Mouse (Mus musculus) neural tube, embryonic 15.5 days (tissue): ENCODE results near the gene Sema5a. TPM values are rescaled to one million over a fixed set of nuclear protein-coding genes. Genes with fewer than 3 reads are reported as not detected.

ENCODE experiments used
- ATAC-seq: fragments of 200-750 bp; cut with Nextera tagmentation; 2 replicates; pipeline ENCODE4 v1.8.0; 2017; ENCODE audit warnings: mild to moderate bottlenecking, moderate TSS enrichment, moderate library complexity; ENCODE audit not compliant: low FRiP score
- H3K27ac ChIP-seq: fragments of 300-500 bp; sonication (generic); replicated peaks from 2 replicates; pipeline ENCODE4 v1.5.1; 2015; ENCODE audit warnings: mild to moderate bottlenecking, inconsistent platforms
- H3K27me3 ChIP-seq: fragments of 300-500 bp; sonication (generic); replicated peaks from 2 replicates; pipeline ENCODE4 v1.6.1; 2015; ENCODE audit warnings: inconsistent platforms
- H3K36me3 ChIP-seq: fragments of 300-500 bp; sonication (generic); 2 replicates; pipeline ENCODE4 v1.6.1; 2015; ENCODE audit warnings: inconsistent platforms
- H3K4me1 ChIP-seq: fragments of 300-500 bp; sonication (generic); 2 replicates; pipeline ENCODE4 v1.6.1; 2015; ENCODE audit warnings: inconsistent platforms
- H3K4me2 ChIP-seq: fragments of 300-500 bp; sonication (generic); 2 replicates; pipeline ENCODE4 v1.6.1; 2015; ENCODE audit warnings: inconsistent platforms, mild to moderate bottlenecking, moderate library complexity
- H3K4me3 ChIP-seq: fragments of 300-500 bp; sonication (generic); replicated peaks from 2 replicates; pipeline ENCODE4 v1.5.1; 2015; ENCODE audit warnings: mild to moderate bottlenecking, inconsistent platforms
- H3K9ac ChIP-seq: fragments of 300-500 bp; sonication (generic); replicated peaks from 2 replicates; pipeline ENCODE4 v1.6.1; 2015; ENCODE audit warnings: mild to moderate bottlenecking, inconsistent platforms
- H3K9me3 ChIP-seq: fragments of 300-500 bp; sonication (generic); replicated peaks from 2 replicates; pipeline ENCODE4 v1.6.1; 2016; ENCODE audit warnings: inconsistent platforms
- WGBS: fragments of 180-500 bp; shearing (Covaris S2); methylation state at CpG from one replicate; pipeline ENCODE4 v1.1.7; 2015; ENCODE audit warnings: mixed read lengths; 5-methylcytosine and 5-hydroxymethylcytosine counted together
- polyA plus RNA-seq: library from polyadenylated mRNA; unstranded; fragments of >200 nt; fragmentation: Nextera tagmentation; extraction: Ambion mirVana; gene quantifications from 2 replicates; pipeline ENCODE4 v1.2.1, GENCODE M21; 2015

Sema5a gene
- polyA plus RNA-seq, 1 experiment from 2014 or later: 12.9 TPM

GRCm38 (mm10) chr15:32423061-32423460 lies 178.5 kb downstream of the Sema5a start:
- no peak overlapping the region for H3K4me3 ChIP-seq
- no peak overlapping the region for H3K27ac ChIP-seq
- peaks cover 11% of the 10 kb centered on the region; the same call in 1 of the 2 replicates for H3K4me1 ChIP-seq
- H3K36me3 ChIP-seq: no peaks in the 10 kb centered on the region
- no peak overlapping the region for H3K4me2 ChIP-seq
- H3K27me3 ChIP-seq: no peaks in the 10 kb centered on the region
- H3K9ac ChIP-seq: no peak overlapping the region
- ATAC-seq: no peak
- WGBS: 49% methylated on average over 6 of the region's 6 CpGs
- H3K9me3 ChIP-seq: no peaks in the 10 kb centered on the region

- Histone ChIP-seq H3K27me3 (no peaks in the 10 kb centered on the region), H3K4me3 (no peak overlapping the region), H3K4me2 (no peak overlapping the region), H3K36me3 (no peaks in the 10 kb centered on the region), H3K27ac (no peak overlapping the region), H3K4me1 (peaks cover 11% of the 10 kb centered on the region; the same call in 1 of the 2 replicates), H3K9me3 (no peaks in the 10 kb centered on the region), H3K9ac (no peak overlapping the region)
- ATAC-seq: peak; percentile 35; the same call in 1 of the 2 replicates
- 52% methylated on average over 7 of the region's 7 CpGs for whole genome bisulfite sequencing
Observed at GRCm38 (mm10) chr15:32427188-32427924, 182.7 kb downstream of the Sema5a start.

GRCm38 (mm10) chr15:32432927-32433832 lies 188.6 kb downstream of the Sema5a start:
- ATAC-seq: no peak
- 70% methylated on average over 13 of the region's 13 CpGs for WGBS
- no peaks in the 10 kb centered on the region for H3K27me3 ChIP-seq
- H3K27ac ChIP-seq: no peak overlapping the region
- no peak overlapping the region for H3K4me2 ChIP-seq
- no peaks in the 10 kb centered on the region for H3K36me3 ChIP-seq
- no peaks in the 10 kb centered on the region for H3K9me3 ChIP-seq
- no peak overlapping the region for H3K4me3 ChIP-seq
- no peak overlapping the region for H3K9ac ChIP-seq
- H3K4me1 ChIP-seq: 0 out of 2 replicates have a peak, but pooled peaks cover 5% of the 10 kb centered on the region

GRCm38 (mm10) chr15:32433833-32434155 lies 189.2 kb downstream of the Sema5a start:
- no peak overlapping the region for H3K4me3 ChIP-seq
- no peaks in the 10 kb centered on the region for H3K27me3 ChIP-seq
- no peak overlapping the region for H3K27ac ChIP-seq
- H3K4me1 ChIP-seq: 0 out of 2 replicates have a peak, but pooled peaks cover 5% of the 10 kb centered on the region
- no peak overlapping the region for H3K9ac ChIP-seq
- ATAC-seq: no peak
- no peaks in the 10 kb centered on the region for H3K36me3 ChIP-seq
- H3K9me3 ChIP-seq: no peaks in the 10 kb centered on the region
- H3K4me2 ChIP-seq: no peak overlapping the region

DNA sequence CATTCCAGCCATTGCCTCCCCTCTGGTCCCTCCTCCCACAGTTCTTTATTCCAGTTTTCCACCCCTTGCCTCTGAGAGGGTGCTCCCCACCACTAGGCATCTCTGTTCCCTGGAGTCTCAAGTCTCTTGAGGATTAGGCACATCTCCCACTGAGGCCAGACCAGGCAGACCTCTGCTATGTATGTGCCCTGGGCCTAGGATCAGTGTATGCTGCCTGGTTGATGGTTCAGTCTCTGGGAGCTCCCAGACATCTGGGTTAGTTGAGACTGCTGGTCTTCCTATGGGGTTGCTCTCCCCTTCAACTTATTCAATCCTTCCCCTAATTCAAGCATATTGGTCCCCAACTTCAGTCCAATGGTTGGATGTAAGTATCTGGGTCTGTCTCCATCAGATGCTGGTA lies 189.7 kb downstream of the Sema5a start:
- no peaks in the 10 kb centered on the region for H3K27me3 ChIP-seq
- H3K9me3 ChIP-seq: no peaks in the 10 kb centered on the region
- no peak overlapping the region for H3K27ac ChIP-seq
- H3K36me3 ChIP-seq: no peaks in the 10 kb centered on the region
- 0 out of 2 replicates have a peak, but pooled peaks cover 5% of the 10 kb centered on the region for H3K4me1 ChIP-seq
- no peak overlapping the region for H3K4me2 ChIP-seq
- no peak overlapping the region for H3K4me3 ChIP-seq
- no peak overlapping the region for H3K9ac ChIP-seq
- no peak for ATAC-seq

- WGBS: 31% methylated on average over 6 of the region's 6 CpGs
- Histone ChIP-seq H3K27me3 (no peaks in the 10 kb centered on the region), H3K9ac (no peak overlapping the region), H3K4me1 (0 out of 2 replicates have a peak, but pooled peaks cover 5% of the 10 kb centered on the region), H3K36me3 (no peaks in the 10 kb centered on the region), H3K4me3 (no peak overlapping the region), H3K9me3 (no peaks in the 10 kb centered on the region), H3K4me2 (no peak overlapping the region), H3K27ac (no peak overlapping the region)
- 0 out of 2 replicates have a peak, but pooled peaks have one; percentile 45 for ATAC-seq
Observed at GRCm38 (mm10) chr15:32437654-32438053, 193.0 kb downstream of the Sema5a start.

GRCm38 (mm10) chr15:32442745-32443144 lies 198.1 kb downstream of the Sema5a start:
- 86% methylated on average over 4 of the region's 4 CpGs for WGBS
- Histone ChIP-seq H3K9ac (no peak overlapping the region), H3K36me3 (no peaks in the 10 kb centered on the region), H3K4me1 (peaks cover 3% of the 10 kb centered on the region; the same call in 1 of the 2 replicates), H3K9me3 (no peaks in the 10 kb centered on the region), H3K27ac (no peak overlapping the region), H3K4me3 (no peak overlapping the region), H3K4me2 (no peak overlapping the region), H3K27me3 (no peaks in the 10 kb centered on the region)
- ATAC-seq: no peak

GRCm38 (mm10) chr15:32447558-32448349 lies 203.1 kb downstream of the Sema5a start:
- Histone ChIP-seq H3K27ac (no peak overlapping the region), H3K36me3 (no peaks in the 10 kb centered on the region), H3K9ac (no peak overlapping the region), H3K9me3 (no peaks in the 10 kb centered on the region), H3K4me1 (peaks cover 6% of the 10 kb centered on the region; the same call in 1 of the 2 replicates), H3K4me2 (no peak overlapping the region), H3K4me3 (no peak overlapping the region), H3K27me3 (no peaks in the 10 kb centered on the region)
- ATAC-seq: peak; percentile 45; the same call in 1 of the 2 replicates
- WGBS: 44% methylated on average over 7 of the region's 7 CpGs

GRCm38 (mm10) chr15:32459046-32459445 lies 214.4 kb downstream of the Sema5a start:
- Histone ChIP-seq H3K4me1 (no peaks in the 10 kb centered on the region), H3K27ac (no peak overlapping the region), H3K27me3 (no peaks in the 10 kb centered on the region), H3K9me3 (no peaks in the 10 kb centered on the region), H3K4me3 (no peak overlapping the region), H3K9ac (no peak overlapping the region), H3K36me3 (no peaks in the 10 kb centered on the region), H3K4me2 (no peak overlapping the region)
- 44% methylated on average over 2 of the region's 2 CpGs for WGBS
- ATAC-seq: no peak

DNA sequence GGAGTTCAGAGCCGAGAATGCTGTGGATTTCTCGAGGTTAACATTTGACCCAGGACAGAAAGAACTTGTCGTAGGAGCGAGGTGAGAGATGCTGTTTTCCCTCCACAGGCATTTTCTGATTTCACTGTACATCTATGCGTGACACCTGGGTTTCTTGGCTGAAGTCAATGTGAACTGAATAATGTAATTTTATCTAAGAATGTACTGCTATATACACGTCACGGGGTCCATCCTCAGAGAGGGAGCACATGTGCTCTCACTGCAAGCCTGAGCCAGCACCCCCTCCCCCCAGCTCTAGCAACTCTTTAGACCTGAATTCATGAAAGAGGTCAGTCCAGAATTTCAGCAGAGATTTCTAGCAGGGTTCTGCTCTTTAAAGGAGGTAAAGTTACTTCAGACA lies 215.6 kb downstream of the Sema5a start:
- H3K4me1 ChIP-seq: no peaks in the 10 kb centered on the region
- H3K4me3 ChIP-seq: no peak overlapping the region
- no peak for ATAC-seq
- H3K27ac ChIP-seq: no peak overlapping the region
- no peak overlapping the region for H3K4me2 ChIP-seq
- H3K36me3 ChIP-seq: no peaks in the 10 kb centered on the region
- no peak overlapping the region for H3K9ac ChIP-seq
- H3K27me3 ChIP-seq: no peaks in the 10 kb centered on the region
- no peaks in the 10 kb centered on the region for H3K9me3 ChIP-seq
- WGBS: 77% methylated on average over 7 of the region's 7 CpGs

DNA sequence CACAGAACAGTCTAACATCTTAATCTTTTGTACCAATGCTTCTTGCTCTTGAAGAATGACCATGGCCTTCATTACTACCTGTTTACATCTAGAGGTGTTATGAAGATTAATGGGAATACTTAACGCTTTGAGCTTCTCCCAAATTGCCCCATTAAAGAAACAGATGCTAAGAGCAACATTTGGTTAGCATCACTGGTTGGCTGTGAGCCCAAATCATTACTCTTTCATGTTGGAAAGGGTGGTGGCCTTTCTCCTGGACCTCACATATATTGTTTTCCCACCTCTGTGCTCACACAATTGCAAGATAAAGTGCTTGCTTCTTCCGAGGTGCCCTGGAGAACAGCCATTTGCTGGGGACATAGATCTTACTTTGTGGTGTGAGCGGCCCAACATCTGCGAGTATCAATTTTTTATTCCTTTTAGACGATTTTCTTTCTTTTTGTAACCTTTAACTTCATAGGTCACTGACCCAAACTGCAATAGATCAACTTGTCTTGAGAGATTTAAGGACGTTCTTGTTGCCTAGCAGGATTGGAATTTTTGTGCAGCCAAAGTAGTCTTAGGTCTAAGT lies 227.0 kb downstream of the Sema5a start:
- Histone ChIP-seq H3K9ac (no peak overlapping the region), H3K27ac (no peak overlapping the region), H3K36me3 (no peaks in the 10 kb centered on the region), H3K4me1 (no peaks in the 10 kb centered on the region), H3K9me3 (no peaks in the 10 kb centered on the region), H3K4me2 (no peak overlapping the region), H3K27me3 (no peaks in the 10 kb centered on the region), H3K4me3 (no peak overlapping the region)
- no peak for ATAC-seq
- 41% methylated on average over 6 of the region's 6 CpGs for WGBS
